Mouse (Mus musculus) skeletal muscle tissue, adult 2 months (tissue): ENCODE measurements around the gene Ddah2.
"Not testable (repeated sequence)": the region's sequence is repeated elsewhere in the genome, so short reads cannot be mapped to it uniquely, and the experiment has no call there.

Source experiments
- DNase-seq: peaks from one replicate; pipeline ENCODE4 v3.0.0-alpha.2; 2012; ENCODE audit warnings: low read depth, low spot score

Gene Ddah2

GRCm38 (mm10) chr17:35027277-35028068, 31.4 kb upstream of the Ddah2 start, which contains the start of gene Sapcd1:
Gene Sapcd1, minus strand, starts transcription at chr17:35028016.
- no peak for DNase-seq

GRCm38 (mm10) chr17:35028315-35028714, 30.5 kb upstream of the Ddah2 start:
- DNase-seq = no peak

GRCm38 (mm10) chr17:35029691-35030532, 28.9 kb upstream of the Ddah2 start:
- DNase-seq = no peak

GRCm38 (mm10) chr17:35031272-35031671, 27.6 kb upstream of the Ddah2 start:
- no peak for DNase-seq

- DNase-seq = no peak
Observed at GRCm38 (mm10) chr17:35031880-35032279, 27.0 kb upstream of the Ddah2 start.

- DNase-seq = no peak
Observed at GRCm38 (mm10) chr17:35032323-35032870, 26.4 kb upstream of the Ddah2 start.

- DNase-seq = not testable (repeated sequence)
Observed at GRCm38 (mm10) chr17:35033703-35034102, 25.1 kb upstream of the Ddah2 start.

GRCm38 (mm10) chr17:35034896-35035295, 23.9 kb upstream of the Ddah2 start:
- DNase-seq = no peak

- no peak for DNase-seq
Observed at GRCm38 (mm10) chr17:35039121-35039873, 19.5 kb upstream of the Ddah2 start.

- no peak for DNase-seq
Observed at GRCm38 (mm10) chr17:35043794-35044193, 15.0 kb upstream of the Ddah2 start.

GRCm38 (mm10) chr17:35044904-35045806, 13.7 kb upstream of the Ddah2 start:
- no peak for DNase-seq

GRCm38 (mm10) chr17:35045807-35046680, 12.8 kb upstream of the Ddah2 start:
- no peak for DNase-seq

- DNase-seq = peak; percentile 98
Observed at GRCm38 (mm10) chr17:35046681-35047455, 12.0 kb upstream of the Ddah2 start, which contains the start of gene Msh5. Gene Msh5, minus strand, starts transcription at chr17:35046745.

GRCm38 (mm10) chr17:35047688-35048087, 11.1 kb upstream of the Ddah2 start:
- no peak for DNase-seq

- no peak for DNase-seq
Observed at GRCm38 (mm10) chr17:35048149-35048931, 10.5 kb upstream of the Ddah2 start.

- DNase-seq = no peak
Observed at GRCm38 (mm10) chr17:35048932-35049440, 9.8 kb upstream of the Ddah2 start.

GRCm38 (mm10) chr17:35049561-35050016, 9.2 kb upstream of the Ddah2 start, which contains the start of gene Clic1:
Gene Clic1, plus strand, starts transcription at chr17:35049966.
- no peak for DNase-seq
